Mouse (Mus musculus): ENCODE data around the gene Plxnb2.

The Plxnb2 gene

GRCm38 (mm10) chr15:89178954-89179629, 1.5 kb downstream of the Plxnb2 start:
- DNase-seq = peak; percentile 83

- DNase-seq = peak; percentile 95
These were observed 2.2 kb downstream of the Plxnb2 start for GRCm38 (mm10) chr15:89178260-89178860.

GRCm38 (mm10) chr15:89177576-89178259, 2.9 kb downstream of the Plxnb2 start:
- peak; percentile 63 for DNase-seq

GRCm38 (mm10) chr15:89177121-89177520, 3.5 kb downstream of the Plxnb2 start:
- peak; percentile 83 for DNase-seq

GRCm38 (mm10) chr15:89175411-89176155, 5.0 kb downstream of the Plxnb2 start:
- DNase-seq = peak; percentile 53

GRCm38 (mm10) chr15:89174889-89175339, 5.7 kb downstream of the Plxnb2 start:
- peak; percentile 74 for DNase-seq

- DNase-seq = peak; percentile 86
These were observed 6.7 kb downstream of the Plxnb2 start for GRCm38 (mm10) chr15:89173906-89174214.

GRCm38 (mm10) chr15:89173024-89173905, 7.3 kb downstream of the Plxnb2 start:
- DNase-seq = peak; percentile 74

- DNase-seq = peak; percentile 61
These were observed 8.2 kb downstream of the Plxnb2 start for GRCm38 (mm10) chr15:89172276-89172935.

GRCm38 (mm10) chr15:89171526-89172051, 9.0 kb downstream of the Plxnb2 start:
- DNase-seq = peak; percentile 46

GRCm38 (mm10) chr15:89170102-89170501, 10.5 kb downstream of the Plxnb2 start:
- DNase-seq = peak; percentile 63

GRCm38 (mm10) chr15:89169431-89169830, 11.2 kb downstream of the Plxnb2 start:
- peak; percentile 91 for DNase-seq

GRCm38 (mm10) chr15:89168922-89169321, 11.7 kb downstream of the Plxnb2 start:
- peak; percentile 71 for DNase-seq

GRCm38 (mm10) chr15:89165478-89165877, 15.1 kb downstream of the Plxnb2 start:
- no peak for DNase-seq

- no peak for DNase-seq
These were observed 19.2 kb downstream of the Plxnb2 start for GRCm38 (mm10) chr15:89161397-89161796.

- DNase-seq = no peak
These were observed 22.1 kb downstream of the Plxnb2 start for GRCm38 (mm10) chr15:89158516-89158915.

GRCm38 (mm10) chr15:89157954-89158353, 22.6 kb downstream of the Plxnb2 start:
- DNase-seq = peak; percentile 71

GRCm38 (mm10) chr15:89152312-89152711, 28.3 kb downstream of the Plxnb2 start:
- DNase-seq = no peak

- DNase-seq = no peak
These were observed 30.6 kb downstream of the Plxnb2 start for GRCm38 (mm10) chr15:89150041-89150390.

GRCm38 (mm10) chr15:89149271-89150040, 31.1 kb downstream of the Plxnb2 start, which contains the start of gene Mapk11:
Gene Mapk11, minus strand, starts transcription at chr15:89149628.
- DNase-seq = peak; percentile 60

Data from cerebellum, adult 11-12 months (tissue).